Mouse (Mus musculus): ENCODE data around the gene Mxd4.
A peak's percentile ranks its signal among the peaks of the same experiment; 100 is the strongest.

Mxd4 gene

DNA sequence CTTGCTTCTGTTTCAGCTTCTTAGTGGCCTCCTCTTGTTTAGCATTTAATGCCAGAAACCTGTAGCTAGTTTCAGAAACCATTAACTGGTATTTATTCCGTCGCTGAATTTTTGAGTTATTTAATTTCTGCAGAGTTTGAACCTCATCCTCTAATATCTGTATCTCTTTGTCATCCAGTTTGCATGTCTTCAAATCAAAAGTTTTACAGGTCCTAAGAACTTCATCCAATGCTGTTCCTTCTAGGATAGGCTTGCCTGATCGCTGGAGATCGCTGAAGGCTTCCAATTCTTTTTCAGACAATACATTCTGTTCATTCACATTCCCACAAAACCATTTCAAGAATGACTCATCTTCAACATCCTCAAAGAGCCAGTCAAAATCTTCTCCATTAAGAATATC is 19.7 kb downstream of the Mxd4 start:
- no peak for DNase-seq

GRCm38 (mm10) chr5:34165793-34166192 is 21.7 kb downstream of the Mxd4 start:
- peak; percentile 68 for DNase-seq

DNA sequence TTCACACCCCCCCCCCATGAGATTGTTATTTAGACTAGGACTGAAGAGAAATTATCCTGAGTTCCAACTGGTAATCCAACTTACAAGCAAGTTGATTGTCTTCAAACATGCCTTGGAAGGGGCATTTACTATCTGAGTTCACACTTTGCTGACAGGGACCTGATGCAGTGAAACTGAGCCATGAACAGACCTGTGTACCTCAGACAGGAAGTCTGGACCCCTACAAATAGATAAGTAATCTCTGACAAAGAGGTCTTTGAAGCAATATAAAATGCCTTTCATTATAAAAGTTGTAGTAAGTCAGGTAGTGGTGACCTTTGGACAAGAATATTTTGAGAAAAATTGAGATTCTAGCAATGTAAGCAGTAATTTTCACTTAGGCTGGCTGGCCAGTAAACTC is 39.0 kb downstream of the Mxd4 start:
- no peak for DNase-seq

GRCm38 (mm10) chr5:34147554-34147953 is 40.0 kb downstream of the Mxd4 start:
- no peak for DNase-seq

DNA sequence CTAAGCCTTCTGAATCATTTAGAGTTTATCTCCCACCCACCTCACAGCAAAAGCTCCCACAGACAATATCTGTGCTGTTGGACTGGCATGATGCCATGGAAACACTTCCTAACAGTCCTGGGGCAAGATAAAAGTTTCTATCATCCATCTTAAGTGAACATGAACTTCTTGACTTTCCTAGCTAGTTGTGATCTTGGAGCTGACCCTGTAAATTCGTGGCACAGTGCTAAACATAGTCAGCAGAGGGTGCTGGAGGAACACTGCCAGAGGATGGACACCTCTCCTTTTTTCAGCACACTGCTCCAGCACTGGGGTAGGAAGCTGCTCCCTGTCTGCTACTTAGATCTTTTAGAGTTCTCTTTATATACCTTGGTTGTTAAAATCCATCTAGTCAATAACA is 47.8 kb downstream of the Mxd4 start:
- DNase-seq: peak; percentile 83

GRCm38 (mm10) chr5:34132731-34133130 is 54.8 kb downstream of the Mxd4 start:
- no peak for DNase-seq

DNA sequence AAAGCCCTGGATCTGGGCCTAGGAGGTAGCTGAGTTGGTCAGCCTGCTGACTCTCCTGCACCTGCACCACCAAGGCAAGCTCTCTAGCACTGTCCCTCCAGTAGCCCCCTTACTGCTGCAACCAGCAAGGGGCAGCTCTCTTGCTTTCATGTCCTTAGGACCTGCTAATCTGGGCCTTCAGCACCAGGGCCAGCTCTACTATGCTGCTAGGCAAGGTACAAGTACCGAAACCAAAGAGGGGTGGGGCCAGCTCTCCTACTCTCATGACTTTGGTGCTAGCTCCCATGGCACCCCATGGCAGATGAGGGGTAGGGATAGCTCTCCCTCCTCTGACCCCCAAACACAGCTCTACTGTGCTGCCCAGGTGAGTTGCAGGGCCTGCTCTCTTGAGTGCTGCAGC is 63.4 kb downstream of the Mxd4 start:
- peak; percentile 79 for DNase-seq
